Mouse (Mus musculus) hematopoietic stem cell, adult 5-6 weeks (primary cell): ENCODE measurements around the gene Tprkb. TPM values are rescaled to one million over a fixed set of nuclear protein-coding genes. Genes with fewer than 3 reads are reported as not detected.
"Not testable (repeated sequence)": the region's sequence is repeated elsewhere in the genome, so short reads cannot be mapped to it uniquely, and the experiment has no call there.

Experiments used
- ATAC-seq, 2 experiments: fragments of 125-278 bp in 1 of 2; replicated peaks in 1 of 2; 2 replicates each; pipeline ENCODE4 v1.8.0; 2016 to 2017; ENCODE audit warnings: inconsistent platforms in 2 of 2, mild to moderate bottlenecking in 2 of 2, moderate number of reproducible peaks in 2 of 2, low read depth in 1 of 2, moderate TSS enrichment in 1 of 2; ENCODE audit not compliant: low FRiP score in 2 of 2, poor library complexity in 2 of 2, severe bottlenecking in 2 of 2, insufficient read depth in 1 of 2, low TSS enrichment in 1 of 2
- total RNA-seq: library from RNA; stranded (forward); fragments of 172-1452, 232-1000 nt; gene quantifications from 2 replicates; pipeline ENCODE4 v1.2.3, GENCODE M21; 2017

The Tprkb gene
- total RNA-seq, 1 experiment from 2014 or later = 68.0 TPM

GRCm38 (mm10) chr6:85957581-85957980, 45.9 kb downstream of the Tprkb start:
- no peak for ATAC-seq

DNA sequence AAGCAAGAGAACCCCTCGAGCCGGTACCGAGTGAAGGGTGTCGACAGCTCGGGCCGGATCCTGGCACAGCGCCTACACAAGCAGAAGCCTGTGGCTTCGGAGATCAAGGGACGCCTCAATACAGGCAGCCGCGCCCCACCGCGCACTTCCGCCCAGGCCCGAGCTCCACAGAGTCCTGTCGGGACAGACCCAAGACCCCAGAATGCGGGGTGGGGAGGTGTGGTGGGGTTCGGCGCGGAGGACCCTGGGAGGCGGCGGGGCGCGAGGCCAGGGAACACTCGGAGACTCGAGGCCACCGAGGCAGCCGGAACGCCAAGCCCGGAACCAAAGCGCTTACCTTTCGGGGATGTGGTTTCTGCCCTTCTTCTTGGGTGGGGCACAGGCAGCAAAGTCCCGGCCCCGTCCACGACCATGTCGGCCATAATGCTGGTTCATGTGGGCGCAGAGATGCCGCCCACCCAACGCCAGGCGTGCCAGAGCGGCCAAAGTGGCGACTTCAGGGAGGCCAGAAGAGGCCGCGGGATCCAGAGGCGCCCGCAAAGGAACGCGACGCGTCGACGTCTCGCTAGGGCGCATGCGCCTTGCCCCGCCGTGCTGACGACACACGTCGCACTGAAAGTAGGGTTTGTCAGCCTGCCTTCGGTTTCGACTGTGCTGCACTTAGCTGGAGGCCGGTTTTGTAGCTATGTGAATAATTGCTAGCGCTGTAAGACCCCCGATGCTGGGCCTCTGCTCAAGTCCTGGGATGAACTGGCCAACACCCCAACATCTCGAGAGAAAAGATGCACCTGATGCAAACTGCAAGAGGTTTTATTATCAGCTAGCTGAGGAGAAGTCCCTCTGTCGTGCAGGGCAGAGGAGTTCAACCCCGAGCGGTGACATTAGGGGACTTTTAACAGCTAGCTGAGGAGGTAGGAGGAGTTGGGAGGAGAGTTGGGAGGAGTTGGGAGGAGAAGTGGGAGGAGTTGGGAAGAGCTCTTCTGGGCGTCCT, 49.7 kb downstream of the Tprkb start, which contains the start of gene Dusp11:
Gene Dusp11, minus strand, starts transcription at position 567 of the 991 bp plus-strand sequence.
- ATAC-seq = peak; percentile 92 to 94

- not testable (repeated sequence) for ATAC-seq
Observed at GRCm38 (mm10) chr6:85966081-85966480, 54.4 kb downstream of the Tprkb start.

- no peak for ATAC-seq
Observed at GRCm38 (mm10) chr6:85966686-85967085, 55.0 kb downstream of the Tprkb start.

DNA sequence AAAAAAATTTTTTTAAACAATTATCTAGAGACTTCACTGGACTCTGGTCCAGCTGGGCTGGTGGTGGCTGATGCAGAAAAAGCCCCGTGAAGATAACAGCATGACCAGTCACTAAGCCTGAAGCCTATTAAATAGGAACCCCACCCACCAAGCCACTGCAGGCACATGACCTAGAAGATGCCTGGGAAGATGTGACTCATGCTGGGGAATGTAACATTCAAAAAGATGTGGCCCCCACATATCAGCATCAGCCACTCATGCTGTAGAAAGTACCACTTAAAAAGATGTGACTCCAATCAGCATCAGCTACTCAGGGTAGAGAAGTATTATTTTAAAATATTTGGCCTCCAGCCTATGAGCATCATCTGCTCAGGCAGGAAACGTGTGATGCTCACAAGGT, 58.2 kb downstream of the Tprkb start:
- no peak for ATAC-seq

- no peak for ATAC-seq
Observed at GRCm38 (mm10) chr6:85972699-85973098, 61.0 kb downstream of the Tprkb start.

GRCm38 (mm10) chr6:85973336-85973735, 61.7 kb downstream of the Tprkb start:
- no peak for ATAC-seq

DNA sequence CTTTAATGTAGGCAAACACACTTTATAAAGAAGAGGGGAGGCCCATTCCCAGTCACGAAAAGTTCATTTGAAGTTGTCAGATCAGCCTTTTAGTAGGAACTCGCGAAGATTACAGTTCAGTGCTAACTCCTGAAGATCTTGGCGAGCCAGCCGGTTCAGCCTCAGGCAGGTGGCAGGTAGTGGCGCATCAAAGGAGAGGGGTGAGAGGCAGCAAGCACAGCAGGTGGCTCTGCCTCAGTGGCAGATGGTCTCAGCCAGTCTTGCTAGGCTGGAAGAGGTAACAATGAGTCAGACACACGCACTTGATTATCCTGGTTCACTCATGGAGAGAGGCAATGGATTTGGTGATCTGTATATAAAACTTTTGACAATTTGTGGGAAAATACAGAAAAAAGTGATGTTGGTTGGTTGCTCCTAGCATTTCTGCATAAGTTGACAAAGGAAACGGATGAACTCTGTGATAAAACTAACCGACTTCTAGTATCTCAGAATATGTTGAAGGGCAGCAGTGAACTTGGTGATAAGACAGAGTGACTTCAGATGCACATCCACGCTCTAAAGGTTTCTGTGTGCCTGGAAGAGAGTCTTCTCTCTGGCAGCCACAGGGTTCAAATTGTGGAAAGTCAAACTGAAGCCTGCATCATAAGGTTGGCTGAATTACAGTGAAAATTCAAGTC, 63.4 kb downstream of the Tprkb start:
- no peak for ATAC-seq

DNA sequence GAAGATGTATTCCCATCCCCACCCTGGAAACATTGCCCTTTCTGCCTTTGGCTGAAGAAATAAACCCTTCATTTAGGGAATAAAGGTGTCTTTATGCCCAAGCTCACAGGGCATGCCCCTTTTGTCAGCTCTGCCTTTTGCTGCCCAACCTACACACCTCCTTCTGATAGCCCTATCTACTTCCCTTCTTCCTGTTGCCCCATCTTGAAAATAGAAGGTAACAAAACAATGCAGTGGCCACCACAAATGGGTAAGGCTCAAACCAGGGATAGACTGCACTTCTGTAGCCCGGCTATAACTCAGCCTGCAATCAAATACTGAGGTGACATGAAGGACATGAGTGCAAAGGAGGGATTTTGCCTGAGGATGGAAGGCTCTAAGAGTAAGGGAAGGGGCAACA, 64.1 kb downstream of the Tprkb start:
- no peak for ATAC-seq

- ATAC-seq = no peak
Observed at GRCm38 (mm10) chr6:85976242-85976641, 64.6 kb downstream of the Tprkb start.

GRCm38 (mm10) chr6:85978736-85979135, 67.1 kb downstream of the Tprkb start:
- ATAC-seq = not testable (repeated sequence)

Other genes starting within 250 kb of the Tprkb start
- gene Nat8f7, start 198.7 kb upstream of the Tprkb start, total RNA-seq = not detected in 2 replicates
- gene Nat8f3, start 146.1 kb upstream of the Tprkb start, total RNA-seq = not detected in 2 replicates
- gene Nat8f6, start 90.9 kb upstream of the Tprkb start, total RNA-seq = not detected in 2 replicates
- not detected in 2 replicates for gene Nat8f5, start 90.9 kb upstream of the Tprkb start, total RNA-seq
- not detected in 2 replicates for gene Nat8, start 79.8 kb upstream of the Tprkb start, total RNA-seq
- gene Nat8f2, start 42.7 kb upstream of the Tprkb start, total RNA-seq = not detected in 2 replicates
- gene Nat8f4, start 7.0 kb upstream of the Tprkb start, total RNA-seq = 1.8 and 4.4 TPM in 2 replicates
- gene Nat8f1, start 3.8 kb downstream of the Tprkb start, total RNA-seq = 6.0 and 7.2 TPM in 2 replicates
- 44.3 and 52.3 TPM in 2 replicates for gene Dusp11, start 49.8 kb downstream of the Tprkb start, total RNA-seq
- not detected in 2 replicates for gene Figla, start 104.3 kb downstream of the Tprkb start, total RNA-seq
- gene Add2, start 116.8 kb downstream of the Tprkb start, total RNA-seq = 2.9 and 14.7 TPM in 2 replicates